Mouse (Mus musculus) v-Abl transformed pro-B cells (cell line): ENCODE results near the gene Fndc3b.

Source experiments
- in situ Hi-C, 2 experiments: fragments of 400-800 bp; cut with MboI; formaldehyde crosslinking; loops; one replicate each; pipeline ENCODE4 v1.15.1; 2025; ENCODE audit not compliant: unreplicated experiment in 2 of 2

Gene Fndc3b

DNA sequence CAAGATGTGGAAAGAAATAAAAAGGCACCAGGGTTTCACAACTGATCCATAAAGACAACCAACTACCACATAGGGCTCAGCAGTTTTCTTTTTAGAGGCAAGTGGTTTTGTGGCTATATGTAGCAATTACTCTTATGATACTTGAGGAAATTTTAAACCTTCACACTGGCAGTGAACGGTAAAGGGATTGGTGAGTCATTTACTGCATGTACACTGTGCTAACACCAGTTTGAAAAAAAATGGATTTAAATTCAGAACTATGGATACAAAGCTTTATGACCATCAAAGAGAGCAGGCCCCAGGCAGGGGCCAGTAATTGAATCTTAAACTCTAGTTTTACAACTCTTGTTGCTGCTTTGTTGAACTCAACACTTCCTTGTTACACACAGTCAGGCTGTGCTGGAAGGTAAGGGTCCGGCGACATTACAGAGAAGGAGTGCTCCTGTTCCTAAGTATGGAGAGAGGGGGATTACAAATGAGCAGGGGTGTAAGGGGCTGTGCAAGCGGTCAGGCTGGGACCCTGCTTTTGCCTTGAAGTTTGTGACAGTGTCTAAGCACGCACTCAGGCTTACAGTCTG, 148.0 kb downstream of the Fndc3b start:
- in situ Hi-C loops, result no loop called here

DNA sequence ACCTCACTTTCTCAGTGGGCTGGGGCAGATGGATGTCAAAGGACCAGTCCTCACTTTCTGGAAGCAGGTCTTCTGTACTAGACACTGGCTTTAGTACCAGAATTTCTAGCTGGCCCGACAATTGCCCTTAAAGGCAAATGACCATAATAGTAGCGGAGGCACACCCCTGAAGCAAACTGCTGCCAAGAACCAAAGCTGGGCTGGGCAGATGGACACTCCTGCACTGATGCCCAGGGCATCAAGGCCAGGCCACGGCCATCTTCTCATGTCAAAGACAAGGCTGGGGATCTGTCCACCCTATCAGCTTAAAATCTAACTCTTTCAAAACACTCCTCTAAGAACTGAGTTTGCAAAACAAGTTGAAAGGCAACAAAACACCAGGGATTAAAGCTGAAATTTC, 148.6 kb downstream of the Fndc3b start:
- in situ Hi-C loops, result no loop called here

DNA sequence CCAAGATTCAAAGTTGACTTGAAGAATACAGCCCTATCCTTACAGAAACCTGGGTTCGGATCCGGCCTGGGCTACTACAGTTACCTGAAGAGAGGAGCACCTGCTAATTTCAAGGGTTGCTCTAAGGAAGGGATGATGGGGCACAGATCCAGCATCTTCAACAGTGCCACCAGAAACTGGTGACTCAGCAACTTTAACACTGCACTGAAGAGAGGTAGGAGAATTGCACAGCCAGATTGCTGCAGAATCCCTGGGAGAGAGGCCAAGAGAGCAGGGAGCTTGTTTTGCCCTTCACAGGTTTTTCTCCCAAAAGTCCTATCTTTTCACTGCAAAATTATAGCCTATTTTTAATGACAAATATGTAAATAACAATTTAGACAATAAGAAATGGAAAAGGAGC, 149.2 kb downstream of the Fndc3b start:
- in situ Hi-C loops, result no loop called here

DNA sequence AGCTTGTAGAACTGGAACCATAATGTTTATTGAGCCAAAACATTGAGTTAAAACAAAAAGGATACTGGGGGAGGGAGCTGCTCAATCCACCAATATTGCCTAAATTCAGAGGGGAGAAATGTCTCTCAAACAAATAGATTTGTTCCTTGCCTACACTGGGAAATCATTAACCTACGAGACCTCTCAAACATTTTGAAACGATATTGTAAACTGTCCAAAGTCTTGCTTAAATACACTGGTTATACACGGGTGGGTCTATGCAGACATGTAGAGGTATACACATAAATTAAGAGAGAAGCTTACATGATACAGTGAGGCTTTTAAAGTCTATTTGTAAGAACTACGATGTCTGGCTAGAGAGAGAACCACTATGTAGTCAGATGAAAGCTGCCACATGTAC, 151.8 kb downstream of the Fndc3b start:
- in situ Hi-C loops, result no loop called here

DNA sequence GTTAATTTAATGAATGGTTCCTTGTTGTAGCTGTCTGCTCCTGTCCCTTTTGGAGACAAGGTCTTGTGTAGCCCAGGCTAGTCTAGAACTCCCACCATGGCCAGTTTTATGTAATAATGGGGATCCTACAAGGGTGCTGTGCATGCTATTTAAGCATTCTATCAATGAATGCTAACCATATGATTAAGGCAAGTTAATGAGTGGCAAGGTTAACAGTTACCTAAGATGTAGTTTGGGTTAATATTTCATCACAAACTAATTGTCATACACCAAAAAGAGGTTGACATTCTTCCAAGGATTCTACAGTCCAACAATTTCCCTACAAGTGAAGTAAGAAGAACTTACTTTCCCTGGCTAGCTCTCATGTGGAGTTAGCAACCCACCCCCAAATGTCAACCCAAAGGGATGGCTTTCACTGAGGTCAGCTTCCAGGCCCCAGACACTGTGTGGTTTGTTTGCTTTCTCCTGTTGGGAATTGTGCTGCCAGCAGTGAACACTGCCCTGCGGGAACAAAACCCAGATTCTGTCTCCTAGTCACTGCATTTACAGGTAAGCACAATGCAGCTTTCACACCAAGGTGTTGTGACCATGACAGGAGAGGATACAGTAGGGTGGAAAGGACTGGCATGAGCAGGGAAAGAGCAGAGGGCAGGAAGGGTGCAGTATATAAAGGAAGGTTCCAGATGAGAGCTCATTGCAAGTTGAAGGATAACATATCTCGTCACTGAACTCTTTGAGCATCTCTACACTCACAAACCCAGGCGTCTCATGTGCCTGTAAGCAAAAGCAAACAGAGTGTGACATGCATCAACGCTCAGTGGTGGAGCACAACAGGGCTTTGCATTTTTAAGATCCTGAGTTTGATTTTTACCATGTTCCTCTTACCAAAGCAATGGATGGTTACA, 153.8 kb downstream of the Fndc3b start:
- in situ Hi-C loops, result no loop called here

DNA sequence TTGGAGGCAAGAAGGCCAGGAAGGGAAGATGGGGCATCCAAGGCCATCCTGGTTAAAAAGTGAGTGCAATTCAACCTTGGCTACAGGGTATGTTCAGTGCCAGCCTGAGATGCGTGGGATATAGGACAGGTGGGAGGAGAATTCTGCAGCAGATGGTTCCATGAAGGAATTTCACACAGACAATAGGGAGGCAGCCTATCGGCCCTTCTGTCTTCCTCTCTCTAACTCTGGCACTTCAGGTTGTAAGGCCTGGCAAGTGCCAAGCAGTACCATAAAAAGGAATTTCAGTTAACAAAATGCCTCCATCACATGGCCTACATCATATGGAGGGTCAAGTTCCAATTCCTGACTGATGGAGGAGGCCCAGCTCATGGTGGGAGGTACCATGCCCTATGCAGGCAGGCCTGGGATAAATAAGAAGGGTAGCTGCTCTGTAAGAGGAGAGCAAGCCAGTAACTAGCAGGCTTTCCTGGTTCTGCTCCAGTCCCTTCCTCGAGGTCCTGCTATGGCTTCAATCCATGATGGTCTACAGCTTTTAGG, 155.6 kb downstream of the Fndc3b start:
- in situ Hi-C loops, result no loop called here

DNA sequence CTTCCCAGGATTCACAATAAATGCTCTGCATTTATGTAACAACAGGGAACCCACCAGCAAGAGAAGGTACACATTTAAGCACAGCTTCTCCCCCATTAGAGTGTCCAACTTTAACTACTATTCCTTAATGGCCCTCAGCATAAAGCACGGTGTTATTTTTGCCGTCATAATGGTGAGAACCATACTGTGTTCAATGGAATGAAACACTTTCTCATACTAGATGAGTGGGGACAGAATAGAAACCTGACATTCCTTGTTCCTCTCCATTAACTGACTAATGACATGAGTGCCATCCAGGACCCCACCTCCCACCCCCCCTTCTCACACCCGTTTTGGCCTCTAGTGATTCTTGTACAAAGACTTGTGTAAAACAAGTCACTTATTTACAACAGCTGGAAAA, 156.8 kb downstream of the Fndc3b start:
- in situ Hi-C loops, result no loop called here

DNA sequence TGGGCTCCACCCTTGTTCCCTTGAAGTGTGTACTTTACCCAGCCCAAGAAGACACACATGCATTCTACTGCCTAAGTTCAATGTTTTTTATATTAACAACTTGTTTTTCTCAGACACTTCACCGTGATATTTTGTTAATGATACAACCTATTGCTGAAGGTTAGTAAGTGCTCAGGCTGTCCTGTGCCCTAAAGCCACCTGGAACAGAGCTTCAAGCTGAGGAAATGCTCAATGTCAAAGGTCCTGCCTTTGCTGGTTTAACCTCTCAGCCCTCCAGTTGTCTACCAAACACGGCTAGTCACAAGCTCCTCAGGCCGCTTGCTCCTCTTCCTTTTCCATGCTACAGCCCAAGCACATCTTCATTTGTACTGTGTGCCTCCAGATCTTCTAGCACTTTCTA, 157.3 kb downstream of the Fndc3b start:
- in situ Hi-C loops, result no loop called here

DNA sequence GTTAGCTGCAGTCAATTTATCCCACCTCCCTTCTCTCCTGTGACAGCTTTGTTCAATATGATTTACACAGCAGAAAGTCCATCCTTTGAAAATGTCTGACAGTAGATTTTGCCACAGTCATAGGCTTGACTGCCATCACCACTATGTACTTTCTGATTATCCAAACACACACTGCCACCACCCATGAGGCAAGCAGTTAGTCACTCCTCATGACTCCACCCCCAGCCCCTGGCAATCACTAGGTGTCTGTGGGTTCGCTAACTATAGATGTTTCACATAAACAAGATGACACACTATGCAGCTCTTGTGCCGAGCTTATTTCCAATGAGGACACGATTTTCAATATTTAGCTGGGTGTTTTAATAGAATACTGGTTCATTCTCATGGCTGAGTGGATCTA, 160.1 kb downstream of the Fndc3b start:
- in situ Hi-C loops, result no loop called here

DNA sequence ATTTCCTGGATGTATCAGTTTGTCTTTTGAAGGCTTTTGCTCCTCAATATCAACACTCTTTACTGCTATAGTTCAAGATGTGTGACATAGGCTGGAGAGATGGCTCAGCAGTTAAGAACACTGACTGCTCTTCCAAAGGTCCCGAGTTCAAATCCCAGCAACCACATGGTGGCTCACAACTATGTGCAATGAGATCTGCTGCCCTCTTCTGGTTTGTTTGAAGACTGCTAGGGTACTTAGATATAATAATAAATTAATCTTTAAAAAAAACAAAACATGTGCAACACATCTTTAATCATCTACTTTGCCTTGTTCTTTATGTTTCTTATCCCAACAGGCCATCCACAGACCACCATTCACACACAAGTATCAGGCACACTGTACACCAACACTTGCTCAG, 160.7 kb downstream of the Fndc3b start:
- in situ Hi-C loops, result no loop called here

DNA sequence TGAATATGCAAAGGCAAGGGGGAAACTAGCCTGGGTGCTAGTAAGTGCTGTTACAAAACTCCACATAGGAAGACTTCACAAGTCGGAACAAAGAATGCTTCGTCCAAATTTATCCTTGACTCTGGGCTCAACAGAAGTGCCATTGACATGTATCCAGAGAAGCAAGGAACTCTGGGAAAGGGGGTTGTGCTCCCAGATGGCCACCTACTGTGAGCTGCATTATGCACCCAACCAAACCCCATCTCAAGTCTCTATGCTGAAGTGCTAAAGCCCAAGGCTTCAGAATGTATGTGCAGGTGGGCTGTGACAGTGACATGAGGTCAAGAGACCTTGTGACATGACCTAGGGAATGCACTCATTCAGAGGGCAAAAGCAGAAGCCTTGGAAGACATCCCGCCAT, 165.5 kb downstream of the Fndc3b start:
- in situ Hi-C loops, result no loop called here

DNA sequence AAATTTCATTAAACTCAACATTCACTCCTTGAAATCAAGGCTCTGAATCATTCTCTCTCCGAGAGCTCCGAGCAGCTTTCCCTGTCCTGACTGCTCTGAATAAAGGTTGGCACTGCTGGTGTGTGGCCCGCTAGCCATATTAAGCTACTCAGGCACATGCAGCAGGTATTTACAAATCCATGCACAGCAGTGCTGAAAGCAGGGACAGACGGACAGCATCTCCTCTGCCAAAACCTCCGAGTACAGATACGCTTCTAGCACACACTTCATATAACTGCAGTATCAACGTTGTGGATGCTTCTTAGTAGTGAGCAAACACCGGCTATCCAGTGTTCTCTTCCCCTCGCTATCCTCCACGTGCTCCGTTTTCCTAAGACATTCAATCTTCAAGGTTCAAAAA, 167.0 kb downstream of the Fndc3b start:
- in situ Hi-C loops, result no loop called here

DNA sequence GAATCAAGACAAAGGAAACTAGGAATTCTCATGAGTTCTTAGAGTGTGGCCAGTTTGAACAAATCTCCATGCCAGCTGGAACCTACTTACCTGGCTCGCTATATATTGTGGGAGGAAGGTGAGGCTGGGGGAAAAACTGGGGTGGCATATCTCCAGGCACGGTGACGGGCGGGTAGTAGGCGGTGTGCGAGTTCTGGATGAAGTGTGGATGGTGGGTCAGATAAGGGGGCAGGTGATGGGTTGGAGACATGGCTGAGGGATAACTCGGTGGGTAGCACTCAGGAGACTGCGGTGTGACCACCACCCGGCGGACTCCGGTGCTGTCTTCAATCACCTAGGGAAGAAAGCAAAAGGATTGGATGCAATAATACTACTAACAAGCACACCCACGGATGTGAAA, 169.3 kb downstream of the Fndc3b start:
- in situ Hi-C loops, result no loop called here

DNA sequence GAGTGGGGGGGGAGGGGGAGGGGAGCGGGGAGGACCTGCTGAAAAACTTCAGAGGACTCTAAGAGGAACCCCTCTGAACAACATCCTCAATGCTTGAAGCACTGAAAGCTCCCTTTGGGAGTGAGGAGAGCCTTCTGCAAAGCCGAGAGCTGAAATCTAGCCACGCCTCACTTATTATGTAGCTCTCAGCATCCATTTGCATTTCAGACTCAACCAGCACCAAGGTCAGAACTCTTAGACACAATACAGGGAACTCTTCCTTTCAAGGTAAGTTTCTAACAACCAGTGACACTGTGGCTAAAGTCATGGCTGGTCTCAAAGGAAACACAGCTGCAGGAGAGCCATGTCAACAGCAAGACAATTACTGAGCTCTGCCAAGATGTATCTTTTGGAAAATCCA, 169.9 kb downstream of the Fndc3b start:
- in situ Hi-C loops, result no loop called here

DNA sequence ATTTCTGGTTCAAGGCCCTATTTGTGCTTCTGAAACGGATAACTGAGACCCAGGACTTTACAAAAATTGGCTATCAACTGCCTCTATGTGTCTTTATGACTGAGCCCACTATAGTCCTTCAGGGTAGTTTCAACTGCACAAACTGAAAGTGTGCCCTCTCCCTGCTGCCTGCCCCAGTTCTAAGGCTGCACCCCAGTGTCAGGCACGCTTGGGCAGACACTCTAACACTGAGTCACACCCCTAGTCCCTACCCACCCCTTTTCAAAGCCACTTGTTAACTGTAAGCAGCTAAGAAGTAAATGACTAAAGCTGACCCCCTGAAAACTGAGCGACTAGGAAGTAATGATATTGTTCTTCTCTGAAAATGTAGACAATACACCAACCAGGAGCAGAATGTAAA, 176.9 kb downstream of the Fndc3b start:
- in situ Hi-C loops, result no loop called here

DNA sequence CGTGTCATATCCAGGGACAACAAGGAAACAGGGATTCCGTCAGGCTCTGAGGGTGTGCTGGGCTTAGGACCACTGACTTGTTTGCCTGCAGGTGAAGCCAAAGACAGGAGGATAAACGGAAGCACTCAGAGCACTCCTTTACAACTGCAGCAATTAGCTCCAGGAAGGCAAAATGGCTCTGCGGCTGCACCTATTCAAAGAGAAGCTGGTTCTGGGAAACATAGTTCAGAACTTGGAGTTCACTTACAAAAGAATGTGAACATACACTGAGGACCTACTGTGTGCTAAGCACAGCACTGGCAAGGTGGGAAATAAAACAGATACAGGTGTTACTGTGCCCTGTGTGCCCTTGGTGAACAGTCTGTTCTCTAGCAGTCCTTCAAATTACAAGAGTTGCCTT, 177.4 kb downstream of the Fndc3b start:
- in situ Hi-C loops, result no loop called here

DNA sequence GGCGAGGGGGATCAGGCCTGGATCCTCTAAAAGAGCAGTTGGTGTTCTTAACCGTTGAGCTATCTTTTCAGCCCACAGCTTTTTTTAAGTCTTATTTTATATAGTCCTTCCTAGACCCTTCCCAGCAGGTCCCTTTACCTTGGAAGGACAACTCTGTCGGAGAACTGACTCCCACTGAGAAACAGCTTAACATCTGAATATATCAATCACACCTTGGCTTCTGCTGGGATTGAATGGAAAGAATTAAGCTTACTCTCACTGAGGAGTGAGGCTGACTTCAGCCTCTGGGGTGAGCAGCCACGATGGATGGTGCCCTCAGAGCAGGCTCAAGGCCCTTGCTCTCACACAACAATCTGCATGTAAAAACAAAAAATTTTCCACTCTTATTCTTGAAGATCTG, 179.1 kb downstream of the Fndc3b start:
- in situ Hi-C loops, result no loop called here

DNA sequence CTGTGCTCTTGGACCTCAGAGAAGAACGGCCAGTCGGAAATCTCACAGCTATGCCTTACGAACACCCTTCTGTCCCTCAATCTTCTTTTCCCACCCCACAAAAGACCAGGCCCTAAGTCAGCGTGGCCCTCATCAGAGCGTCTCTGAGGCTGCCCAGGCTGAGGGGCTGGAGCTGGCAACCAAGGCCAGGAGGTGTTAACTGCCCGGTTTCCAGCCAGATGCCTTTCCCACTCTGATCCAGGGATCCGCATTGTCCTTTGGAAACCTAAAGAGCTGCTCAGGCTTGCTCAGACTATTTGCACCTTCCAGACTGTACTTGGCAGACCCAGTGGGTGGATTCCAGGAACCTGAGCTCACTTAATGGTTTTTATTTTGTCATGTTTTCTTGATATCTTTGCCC, 180.7 kb downstream of the Fndc3b start:
- in situ Hi-C loops, result no loop called here

DNA sequence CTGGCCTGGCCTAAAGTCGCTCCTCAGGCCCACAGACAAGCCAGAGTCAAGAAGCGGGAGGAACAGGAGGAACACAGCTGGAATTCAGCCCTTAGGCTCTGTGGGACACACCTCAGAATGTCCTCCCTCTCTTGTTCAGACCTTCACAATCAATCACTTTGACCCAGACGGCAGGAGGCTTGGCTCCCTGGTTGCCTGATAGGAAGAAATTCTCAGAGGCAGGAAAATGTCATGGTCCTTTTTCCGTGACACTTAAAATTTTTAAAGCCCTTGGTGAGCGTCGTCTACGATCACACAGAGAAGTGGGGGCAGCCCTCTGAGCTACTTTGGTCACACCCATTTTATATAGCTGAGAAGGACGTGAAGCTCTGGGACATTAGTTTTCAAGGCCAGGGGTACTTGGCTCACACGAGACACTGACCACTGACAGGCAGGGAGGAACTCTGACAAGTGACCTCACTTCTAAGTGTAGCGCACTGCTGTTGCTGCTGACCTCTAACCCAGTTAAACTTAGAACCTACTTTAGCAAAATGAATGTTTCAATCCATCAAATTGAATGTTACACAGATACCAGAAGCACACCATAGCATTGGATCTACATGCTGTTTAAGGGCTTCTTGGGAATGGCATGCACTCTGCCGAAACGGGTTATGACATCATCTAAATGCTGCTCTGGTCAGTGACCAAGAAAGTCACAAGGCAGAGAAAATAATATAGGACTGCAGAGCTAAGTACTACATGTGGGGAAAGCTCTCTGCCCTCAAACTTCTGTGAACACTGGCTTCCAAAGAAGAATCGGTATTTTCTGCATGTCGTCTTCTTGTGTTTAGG, 181.7 kb downstream of the Fndc3b start:
- in situ Hi-C loops, result no loop called here

DNA sequence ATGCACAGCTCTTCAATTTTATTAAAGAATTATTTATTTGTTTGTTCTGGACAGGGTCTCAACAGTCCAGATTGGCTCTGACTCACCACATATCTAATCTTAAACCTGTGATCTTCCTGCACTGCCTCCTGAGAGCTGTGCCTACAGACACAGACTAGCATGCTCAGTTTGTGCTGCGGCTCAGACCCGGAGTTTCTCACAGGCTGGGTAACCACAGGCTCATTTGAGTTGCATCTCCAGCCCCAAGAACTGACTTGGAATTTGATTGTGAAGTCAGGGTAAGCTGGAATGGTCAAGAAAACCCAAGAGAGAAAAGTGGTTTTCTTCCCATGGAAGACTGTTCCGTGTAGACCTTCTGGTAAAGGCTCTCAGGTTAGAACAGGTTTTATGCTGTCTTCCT, 184.1 kb downstream of the Fndc3b start:
- in situ Hi-C loops, result no loop called here

DNA sequence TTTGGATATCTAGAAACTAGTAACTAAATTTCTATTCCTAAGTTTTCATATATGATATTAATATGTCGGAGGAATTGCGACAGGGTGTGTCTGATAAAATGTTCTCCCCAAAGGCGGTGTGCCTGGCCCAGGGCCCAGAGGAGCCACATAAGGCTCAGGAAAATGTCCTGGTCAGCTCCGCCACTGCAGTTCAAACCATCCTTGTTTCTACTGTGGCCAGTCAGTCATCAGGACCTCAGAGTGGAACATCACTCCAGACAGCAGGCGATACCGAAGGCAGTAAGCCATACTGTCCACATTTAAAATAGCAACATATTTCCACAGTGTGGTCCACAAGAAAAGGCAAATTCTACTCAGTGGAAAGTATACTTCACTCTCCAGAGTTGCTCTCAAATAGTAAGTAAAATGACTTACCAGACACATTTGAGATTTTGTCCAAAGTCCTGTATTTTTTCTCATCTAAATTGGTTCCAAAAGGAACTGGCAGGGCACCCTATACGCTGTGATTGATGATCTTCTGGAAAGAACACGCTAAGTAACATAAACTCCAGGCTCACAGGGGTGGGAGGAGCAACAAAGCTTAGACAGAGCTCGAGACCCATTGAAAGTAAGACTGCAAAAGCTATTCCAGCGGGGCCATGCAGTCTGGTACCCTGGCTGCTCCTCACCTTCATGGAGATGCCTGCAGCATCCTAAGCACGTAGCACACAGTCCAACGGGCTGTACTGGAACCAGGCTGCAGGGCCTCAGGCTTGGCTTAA, 187.8 kb downstream of the Fndc3b start:
- in situ Hi-C loops, result no loop called here
